Mouse (Mus musculus) adrenal gland, postnatal 14 days (tissue): ENCODE results near the gene Ppp5c. TPM values are rescaled to one million over a fixed set of nuclear protein-coding genes. Genes with fewer than 3 reads are reported as not detected.
"Not testable (repeated sequence)": the region's sequence is repeated elsewhere in the genome, so short reads cannot be mapped to it uniquely, and the experiment has no call there.

Experiments used
- DNase-seq: peaks from one replicate; pipeline ENCODE4 v3.0.0; 2021; ENCODE audit warnings: mixed read lengths
- long read RNA-seq, 2 experiments: library from polyadenylated mRNA; stranded (forward); transcript quantifications; one replicate each; pipeline ENCODE4 v2.0.0; 2021
- total RNA-seq: library from RNA; stranded (reverse); gene quantifications from 2 replicates; pipeline ENCODE4 v1.2.3, GENCODE M21; 2021

Gene Ppp5c
- total RNA-seq, result 90.9 and 93.2 TPM in 2 replicates
- long read RNA-seq, experiment 1, transcript Ppp5c-201 (13 exons, 2,072 nt), result major isoform, 105 of 124 reads
- long read RNA-seq, experiment 1, partial matches to known transcripts, result 3 of 124 reads
- long read RNA-seq, experiment 1, other reads (novel, unspliced or antisense), result 16 of 124 reads
- long read RNA-seq, experiment 2, transcript Ppp5c-201 (13 exons, 2,072 nt), result major isoform, 65 of 78 reads
- long read RNA-seq, experiment 2, partial matches to known transcripts, result 2 of 78 reads
- long read RNA-seq, experiment 2, other reads (novel, unspliced or antisense), result 9 of 78 reads

DNA sequence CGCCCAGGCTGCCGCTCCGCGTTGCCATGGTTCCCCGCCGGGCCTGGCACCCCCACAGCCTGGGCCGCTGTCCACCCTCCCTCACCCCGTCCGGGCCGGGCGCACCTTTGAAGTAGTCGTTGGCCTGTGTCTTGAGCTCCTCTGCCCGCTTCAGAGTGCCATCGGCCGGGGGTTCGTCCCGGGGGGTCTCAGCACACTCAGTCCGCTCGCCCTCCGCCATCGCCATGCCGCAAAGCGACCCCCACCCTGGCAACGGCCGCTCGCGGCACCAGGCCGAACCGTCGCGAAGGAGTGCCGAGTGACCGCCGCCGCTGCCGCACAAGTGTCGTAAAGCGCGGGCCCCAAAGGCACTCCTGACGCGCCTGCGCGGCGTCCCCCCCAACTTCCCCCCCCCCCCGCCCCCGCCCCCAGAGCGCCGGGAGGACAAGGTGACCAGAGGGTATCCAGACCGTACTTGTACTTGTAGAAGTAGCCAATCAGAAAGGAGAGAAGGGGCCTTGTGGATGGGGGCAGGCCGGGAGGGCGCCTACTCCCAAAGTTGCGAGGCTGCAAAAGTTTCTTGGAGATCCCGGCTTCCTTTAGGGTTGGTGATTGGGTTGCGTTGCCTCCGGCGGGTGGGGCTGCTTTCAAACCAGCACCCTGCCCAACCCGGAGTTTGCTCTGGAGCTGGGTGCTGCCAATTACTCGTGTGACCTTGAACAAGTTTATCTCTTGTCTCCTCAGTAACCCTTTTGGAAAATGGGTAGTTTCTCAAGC is at the start of gene Ppp5c:
Gene Ppp5c, minus strand, starts transcription at position 337 of the 756 bp plus-strand sequence.
- peak; percentile 96 for DNase-seq

- no peak for DNase-seq
These were observed 48.8 kb upstream of the Ppp5c start for GRCm38 (mm10) chr7:17076542-17076941.

DNA sequence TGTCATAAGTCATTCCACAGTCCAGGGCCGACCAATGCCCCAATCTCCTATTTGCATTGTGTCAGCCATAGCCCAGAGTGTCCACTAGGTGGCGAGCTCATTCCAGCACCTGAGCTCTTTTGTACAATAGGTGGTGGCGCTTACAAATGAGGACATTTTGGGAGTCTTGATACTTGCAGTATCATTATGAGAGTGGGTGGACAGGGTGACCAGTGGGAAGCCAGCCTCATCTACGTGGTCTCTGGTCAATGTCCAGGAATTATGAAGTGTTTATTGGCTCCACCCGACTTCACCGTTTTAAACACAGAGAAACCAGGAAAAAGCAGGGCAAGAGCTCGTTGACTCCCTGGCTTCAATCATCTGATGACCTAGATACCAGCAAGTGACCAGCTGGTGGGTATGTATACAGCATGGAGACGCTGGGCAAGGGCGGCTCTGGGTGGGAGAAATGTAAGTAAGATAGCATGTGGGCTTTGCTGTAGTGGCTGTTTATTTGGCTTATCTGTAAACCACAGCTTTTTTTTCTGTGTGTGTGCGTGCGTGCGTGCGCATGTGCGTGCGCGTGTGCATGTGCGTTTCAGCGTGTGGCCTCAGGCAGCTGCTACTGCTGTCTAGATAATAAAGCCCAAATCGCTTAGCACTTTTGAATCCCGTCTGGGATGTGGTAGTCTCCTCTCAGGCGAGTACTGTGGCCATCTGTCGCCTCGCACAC is 46.3 kb upstream of the Ppp5c start, which contains the start of gene Psg16:
Gene Psg16, plus strand, starts transcription at position 137 of the 712 bp plus-strand sequence.
- peak; percentile 76 for DNase-seq

DNA sequence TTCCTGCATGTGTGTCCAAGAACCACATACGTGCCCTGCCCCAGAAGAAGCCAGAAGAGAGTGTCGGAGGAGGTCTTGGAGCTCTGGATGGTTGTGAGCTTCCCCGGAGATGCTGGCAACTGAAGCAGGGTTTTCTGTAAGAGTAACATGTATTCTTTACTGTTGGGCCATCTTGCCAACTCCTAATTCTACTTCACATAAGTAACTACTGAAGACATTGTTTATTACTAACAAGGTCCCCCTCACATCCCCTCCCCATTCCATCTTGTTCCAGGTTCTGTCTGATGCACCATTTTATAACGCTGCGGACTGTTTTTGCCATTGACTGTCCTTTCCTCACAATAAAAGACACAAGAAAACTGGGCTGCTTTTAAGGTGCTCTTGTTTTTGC is 45.8 kb upstream of the Ppp5c start:
- DNase-seq, result no peak

DNA sequence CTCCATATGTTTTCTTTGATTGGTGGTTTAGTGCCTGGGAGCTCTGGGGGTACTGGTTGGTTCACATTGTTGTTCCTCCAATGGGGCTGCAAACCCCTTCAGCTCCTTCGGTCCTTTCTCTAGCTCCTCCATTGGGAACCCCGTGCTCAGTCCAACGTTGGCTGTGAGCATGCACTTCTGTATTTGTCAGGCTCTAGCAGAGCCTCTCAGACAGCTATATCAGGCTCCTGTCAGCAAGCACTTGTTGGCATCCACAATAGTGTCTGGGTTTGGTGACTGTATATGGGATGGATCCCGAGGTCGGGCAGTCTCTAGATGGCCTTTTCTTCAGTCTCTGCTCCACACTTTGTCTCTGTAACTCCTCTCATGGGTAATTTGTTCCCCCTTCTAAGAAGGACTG is 39.9 kb upstream of the Ppp5c start:
- not testable (repeated sequence) for DNase-seq

- DNase-seq, result no peak
These were observed 39.3 kb upstream of the Ppp5c start for GRCm38 (mm10) chr7:17067000-17067399.

- peak; percentile 87 for DNase-seq
These were observed 38.7 kb upstream of the Ppp5c start for GRCm38 (mm10) chr7:17066412-17066811.

GRCm38 (mm10) chr7:17065620-17066019 is 37.9 kb upstream of the Ppp5c start:
- no peak for DNase-seq

DNA sequence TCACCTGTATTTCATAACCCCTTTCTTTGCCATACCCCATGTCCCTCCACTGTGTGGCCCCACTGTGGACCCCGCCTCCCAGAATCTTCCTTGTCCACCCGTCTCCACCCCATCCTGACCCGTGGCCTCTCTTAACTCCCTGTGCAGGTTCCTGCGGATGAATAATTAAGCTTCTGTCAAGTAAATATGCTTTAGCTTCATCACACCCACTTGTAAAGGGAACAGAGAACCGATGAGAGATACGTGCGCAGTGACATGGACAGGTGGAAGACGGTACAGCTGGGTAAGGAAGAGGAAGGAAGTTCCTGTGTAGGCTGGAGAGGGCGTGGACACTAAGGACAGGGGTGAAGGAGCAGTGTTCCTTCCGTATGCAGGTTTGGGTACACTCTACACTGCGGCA is 35.1 kb upstream of the Ppp5c start:
- no peak for DNase-seq

- peak; percentile 54 for DNase-seq
These were observed 34.7 kb upstream of the Ppp5c start, which contains the start of gene Hif3a for GRCm38 (mm10) chr7:17062389-17062788. Hif3a (minus strand) TSS chr7:17062427.

DNA sequence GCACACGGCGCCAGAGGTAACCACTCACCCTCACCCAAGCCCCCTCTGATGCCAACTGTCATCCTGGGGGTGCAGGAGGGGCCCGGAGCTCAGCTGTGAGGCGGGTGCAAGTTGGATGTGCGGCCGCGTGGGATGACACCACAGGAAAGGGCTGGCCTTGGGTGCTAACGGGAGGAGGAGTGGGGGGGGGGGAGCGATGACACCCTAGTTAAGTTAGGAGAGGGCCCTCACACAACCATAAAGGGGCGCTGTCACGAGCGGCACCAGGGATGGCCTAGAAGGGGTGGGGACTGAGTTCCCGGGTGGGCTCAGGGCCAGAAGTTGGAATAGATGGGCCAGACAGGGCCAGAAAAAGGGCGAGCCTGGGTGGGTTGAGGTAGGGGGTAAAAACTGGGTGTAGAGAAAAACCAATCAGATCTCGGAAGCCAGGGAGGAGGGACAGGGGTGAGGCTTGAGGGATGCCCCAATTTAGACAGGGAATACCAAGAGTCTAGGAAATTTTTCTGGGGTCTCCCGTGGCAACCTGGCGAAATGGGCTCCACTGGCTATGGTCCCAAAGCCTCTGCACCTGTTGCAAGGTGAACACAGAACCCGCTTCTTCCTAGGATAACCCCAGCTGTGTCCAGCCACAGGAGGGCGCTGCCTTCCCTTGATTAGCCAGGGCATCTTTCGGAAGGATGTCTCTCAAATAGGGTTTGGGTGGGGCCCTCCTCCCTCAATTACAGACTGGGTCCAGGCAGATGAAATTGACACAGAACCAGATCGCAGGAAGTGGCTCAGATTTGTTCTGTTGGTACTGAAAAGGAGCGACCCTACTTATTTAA is 33.3 kb upstream of the Ppp5c start:
- DNase-seq, result peak; percentile 66

- peak; percentile 97 for DNase-seq
These were observed 32.5 kb upstream of the Ppp5c start for GRCm38 (mm10) chr7:17060031-17060781.

DNA sequence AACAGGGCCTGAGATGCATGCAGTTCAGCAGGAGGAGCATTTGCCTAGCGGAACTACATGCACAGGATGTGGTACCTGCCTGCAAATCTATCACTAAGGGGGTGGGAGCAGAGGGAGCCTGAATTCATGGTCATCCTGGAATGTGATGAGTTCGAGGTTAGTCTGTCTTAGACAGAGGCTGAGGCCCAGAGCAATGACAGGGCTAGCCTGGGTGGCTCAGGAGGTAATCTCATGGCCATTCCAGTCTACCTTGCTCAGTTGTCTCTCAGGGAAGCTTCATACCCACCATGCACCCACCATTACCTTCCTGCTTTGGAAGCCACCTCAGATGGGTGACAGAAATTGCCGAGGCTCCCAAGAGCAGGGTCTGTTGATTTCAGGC is 31.7 kb upstream of the Ppp5c start:
- no peak for DNase-seq

- DNase-seq, result peak; percentile 55
These were observed 31.2 kb upstream of the Ppp5c start for GRCm38 (mm10) chr7:17058816-17059462.

GRCm38 (mm10) chr7:17058071-17058689 is 30.5 kb upstream of the Ppp5c start:
- DNase-seq, result peak; percentile 86

- DNase-seq, result peak; percentile 52
These were observed 29.1 kb upstream of the Ppp5c start for GRCm38 (mm10) chr7:17056601-17057523.

DNA sequence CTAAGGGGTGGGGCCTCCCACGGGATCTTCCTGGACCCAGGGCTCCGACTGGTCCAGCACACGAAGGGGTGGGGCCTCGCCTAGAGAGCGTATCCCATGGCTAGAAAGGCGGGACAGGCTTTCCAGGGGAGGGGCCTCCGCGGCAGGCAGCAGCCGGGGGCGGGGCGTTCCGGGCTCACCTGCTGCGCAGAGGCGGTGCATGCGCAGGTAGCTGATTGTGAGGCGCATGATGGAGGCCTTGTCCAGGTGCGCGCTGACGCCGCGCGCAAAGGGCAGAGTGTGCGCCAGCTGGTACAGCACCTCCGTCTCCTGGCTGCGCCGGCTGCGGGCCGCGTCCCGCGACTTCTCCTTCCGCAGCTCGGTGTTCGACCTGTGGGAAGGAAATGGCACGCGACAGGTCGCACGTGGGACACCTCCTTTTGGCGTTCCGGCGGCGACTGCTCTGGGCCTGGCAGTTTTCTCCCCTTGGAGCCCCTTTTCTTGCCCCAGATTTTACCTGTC is 28.4 kb upstream of the Ppp5c start:
- DNase-seq, result peak; percentile 89

DNA sequence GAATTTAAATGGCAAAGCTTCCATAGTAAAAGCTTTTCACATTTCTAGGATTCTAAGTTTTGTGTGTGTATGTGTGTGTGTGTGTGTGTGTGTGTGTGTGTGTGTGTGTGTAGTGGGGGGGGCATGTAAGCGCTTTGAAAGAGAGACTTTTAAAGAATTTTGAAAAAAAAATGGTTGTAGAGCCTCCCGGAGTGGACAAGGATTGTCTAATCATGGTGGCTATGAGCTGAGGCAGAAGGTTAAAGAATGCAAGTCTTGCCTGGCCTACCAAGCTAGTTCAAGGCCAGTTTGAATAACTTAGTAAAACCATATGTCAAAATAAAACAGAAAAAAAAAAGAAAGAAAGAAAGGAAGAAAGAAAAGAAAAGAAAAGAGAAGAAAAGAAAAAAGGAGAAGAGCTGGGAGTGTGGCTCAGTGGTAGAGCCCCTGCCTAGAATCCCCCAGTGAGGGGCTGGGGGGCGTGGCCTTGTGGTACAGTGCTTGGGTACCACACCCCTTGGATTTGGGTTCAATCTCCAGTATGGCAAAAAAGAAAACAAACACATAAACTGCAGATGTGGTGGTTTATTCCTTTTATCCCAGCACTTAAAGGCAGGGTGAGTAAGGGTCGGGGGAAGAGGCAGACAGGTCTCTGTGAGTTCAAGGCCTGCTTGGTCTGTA is 27.7 kb upstream of the Ppp5c start:
- DNase-seq, result no peak
